ENCODE assay signal across 17 mouse cellular contexts in the genomic region with DNA sequence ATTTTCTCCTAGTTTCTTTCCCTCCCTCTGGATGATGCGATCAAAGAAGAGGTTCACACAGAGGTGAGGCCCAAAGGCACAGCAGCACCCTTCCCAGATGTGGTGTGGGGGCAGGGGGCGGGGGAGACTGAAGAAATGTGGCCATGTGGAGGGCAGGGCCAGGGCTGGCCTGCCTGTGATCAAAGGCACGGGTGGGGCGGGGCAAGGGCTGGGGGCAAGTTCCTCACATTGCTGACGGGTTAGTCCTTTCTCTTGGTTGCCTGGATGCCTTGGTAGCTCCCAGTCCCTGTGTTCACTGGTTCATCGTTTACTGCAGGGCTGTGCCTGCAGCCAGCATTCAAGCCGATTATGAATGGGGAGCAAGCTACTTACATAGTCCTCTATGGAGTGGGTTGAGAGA.
DNase-seq lines count a peak whose midpoint lies in the region; ATAC-seq and TF ChIP-seq lines count a peak whose summit lies in the region.
"Had no signal": no experiment of that assay in that cellular context is flagged by ENCODE, and none has a peak within 500 bp of the region (broad histone marks: within the 10 kb centered on the region; RNA-seq: fewer than 3 reads in every experiment).

No protein-coding gene starts in this region.

- TF ChIP-seq CTCF in lung, embryonic 14.5 days (IDR thresholded peaks at IDR 0.05; ENCODE audit: low read depth), result no peak

- H3K9me3 ChIP-seq in forebrain, embryonic 12.5 days, result no peaks in the 10 kb centered on the region
- H3K9me3 ChIP-seq in forebrain, embryonic 15.5 days, result no peaks in the 10 kb centered on the region
- no peaks in the 10 kb centered on the region for H3K9me3 ChIP-seq in lung, embryonic 14.5 days (ENCODE audit: low read depth, low read length)
- H3K9me3 ChIP-seq: stomach, embryonic 15.5 days had no signal

- peaks cover 5% of the 10 kb centered on the region for H3K4me1 ChIP-seq in forebrain, embryonic 12.5 days
- no peaks in the 10 kb centered on the region for H3K4me1 ChIP-seq in forebrain, embryonic 15.5 days
- no peaks in the 10 kb centered on the region for H3K4me1 ChIP-seq in lung, embryonic 14.5 days (ENCODE audit: insufficient read depth)
- H3K4me1 ChIP-seq: stomach, embryonic 15.5 days had no signal

- H3K9ac ChIP-seq in forebrain, embryonic 12.5 days, result no peak overlapping the region
- H3K9ac ChIP-seq in forebrain, embryonic 15.5 days (replicated peaks), result no peak overlapping the region
- H3K9ac ChIP-seq in lung, embryonic 14.5 days, result no peak overlapping the region
- H3K9ac ChIP-seq: stomach, embryonic 15.5 days had no signal

- H3K36me3 ChIP-seq in forebrain, embryonic 12.5 days (replicated peaks), result no peaks in the 10 kb centered on the region
- no peaks in the 10 kb centered on the region for H3K36me3 ChIP-seq in forebrain, embryonic 15.5 days
- no peaks in the 10 kb centered on the region for H3K36me3 ChIP-seq in lung, embryonic 14.5 days (ENCODE audit: insufficient read depth)
- H3K36me3 ChIP-seq: stomach, embryonic 15.5 days had no signal

- no peak overlapping the region for H3K4me2 ChIP-seq in forebrain, embryonic 12.5 days
- H3K4me2 ChIP-seq in forebrain, embryonic 15.5 days (replicated peaks), result no peak overlapping the region
- H3K4me2 ChIP-seq in lung, embryonic 14.5 days, result no peak overlapping the region
- H3K4me2 ChIP-seq: liver, embryonic 11.5 days; stomach, embryonic 15.5 days had no signal

- WGBS in forebrain, embryonic 12.5 days, result 48% methylated on average over 7 of the region's 7 CpGs
- WGBS in forebrain, embryonic 15.5 days, result 63% methylated on average over 7 of the region's 7 CpGs
- 34% methylated on average over 7 of the region's 7 CpGs for WGBS in lung, embryonic 14.5 days

- ATAC-seq in forebrain, embryonic 12.5 days (ENCODE audit: low FRiP score), result 0 out of 2 replicates have a peak, but pooled peaks have one; percentile 30
- ATAC-seq in forebrain, embryonic 15.5 days (replicated peaks), result no peak
- ATAC-seq in lung, embryonic 14.5 days (ENCODE audit: insufficient read depth), result 0 out of 2 replicates have a peak, but pooled peaks have one; percentile 35
- ATAC-seq: forebrain, embryonic 14.5 days; intestine, embryonic 16.5 days; Patski had no signal

- no peak overlapping the region for H3K4me3 ChIP-seq in forebrain, embryonic 12.5 days (replicated peaks)
- H3K4me3 ChIP-seq in forebrain, embryonic 15.5 days, result no peak overlapping the region
- no peak overlapping the region for H3K4me3 ChIP-seq in lung, embryonic 14.5 days (ENCODE audit: low read depth, low read length)
- H3K4me3 ChIP-seq: stomach, embryonic 15.5 days had no signal

- peaks cover 64% of the 10 kb centered on the region for H3K27me3 ChIP-seq in forebrain, embryonic 12.5 days
- H3K27me3 ChIP-seq in forebrain, embryonic 15.5 days, result no peaks in the 10 kb centered on the region
- H3K27me3 ChIP-seq in lung, embryonic 14.5 days (ENCODE audit: insufficient read depth, low read length), result no peaks in the 10 kb centered on the region
- H3K27me3 ChIP-seq: stomach, embryonic 15.5 days had no signal

- H3K27ac ChIP-seq in forebrain, embryonic 12.5 days, result no peak overlapping the region
- H3K27ac ChIP-seq in forebrain, embryonic 15.5 days (replicated peaks), result no peak overlapping the region
- no peak overlapping the region for H3K27ac ChIP-seq in lung, embryonic 14.5 days (ENCODE audit: low read depth)
- H3K27ac ChIP-seq: stomach, embryonic 15.5 days had no signal

- no peak for DNase-seq in lung, embryonic 14.5 days
- no peak for DNase-seq in lung, postnatal 25 days (ENCODE audit: low spot score)
- peak; percentile 1 for DNase-seq in ovary, postnatal 36 days (ENCODE audit: low spot score)
- DNase-seq in ovary, adult 18-20 months (ENCODE audit: low spot score), result no peak
- no peak for DNase-seq in adrenal gland, adult 8-10 months
- no peak for DNase-seq in frontal cortex, postnatal 36 days (ENCODE audit: low spot score in 2 of 2)
- DNase-seq: cerebellum, adult 11 months; cerebellum, postnatal 36 days; right cerebral cortex, adult 18-20 months; spleen, adult 18-20 months had no signal
